Mouse (Mus musculus) forebrain, embryonic 10.5 days (tissue): ENCODE measurements at regions not wholly inside any gene's neighbourhood (a gene's known extent, or its start where the extent isn't known, plus 50 kb on each side); places are given as distances from the start of the nearest gene placed in this dataset.
A peak's percentile ranks its signal among the peaks of the same experiment; 100 is the strongest.
"Not testable (repeated sequence)": the region's sequence is repeated elsewhere in the genome, so short reads cannot be mapped to it uniquely, and the experiment has no call there.

Source experiments
- DNase-seq: peaks from one replicate; pipeline ENCODE4 v3.0.0-alpha.2; 2017; ENCODE audit warnings: low spot score; ENCODE audit errors: extremely low spot score
- H3K27ac ChIP-seq: fragments of 300-500 bp; sonication (generic); 2 replicates; pipeline ENCODE4 v1.5.1; 2016; ENCODE audit warnings: mild to moderate bottlenecking
- H3K27me3 ChIP-seq: fragments of 300-500 bp; sonication (generic); 2 replicates; pipeline ENCODE4 v1.6.1; 2016; ENCODE audit warnings: mild to moderate bottlenecking; ENCODE audit not compliant: poor library complexity, severe bottlenecking
- H3K36me3 ChIP-seq: fragments of 300-500 bp; sonication (generic); replicated peaks from 2 replicates; pipeline ENCODE4 v1.6.1; 2016; ENCODE audit warnings: mild to moderate bottlenecking, moderate library complexity
- H3K4me1 ChIP-seq: fragments of 300-500 bp; sonication (generic); 2 replicates; pipeline ENCODE4 v1.6.1; 2016
- H3K4me3 ChIP-seq: fragments of 300-500 bp; sonication (generic); 2 replicates; pipeline ENCODE4 v1.5.1; 2016; ENCODE audit warnings: mild to moderate bottlenecking, moderate library complexity
- H3K9me3 ChIP-seq: fragments of 300-500 bp; sonication (generic); 2 replicates; pipeline ENCODE4 v1.6.1; 2016; ENCODE audit warnings: mild to moderate bottlenecking, moderate library complexity
- WGBS: fragments of 180-500 bp; shearing (Covaris S2); methylation state at CpG from one replicate; pipeline ENCODE4 v1.1.7; 2016; 5-methylcytosine and 5-hydroxymethylcytosine counted together

DNA sequence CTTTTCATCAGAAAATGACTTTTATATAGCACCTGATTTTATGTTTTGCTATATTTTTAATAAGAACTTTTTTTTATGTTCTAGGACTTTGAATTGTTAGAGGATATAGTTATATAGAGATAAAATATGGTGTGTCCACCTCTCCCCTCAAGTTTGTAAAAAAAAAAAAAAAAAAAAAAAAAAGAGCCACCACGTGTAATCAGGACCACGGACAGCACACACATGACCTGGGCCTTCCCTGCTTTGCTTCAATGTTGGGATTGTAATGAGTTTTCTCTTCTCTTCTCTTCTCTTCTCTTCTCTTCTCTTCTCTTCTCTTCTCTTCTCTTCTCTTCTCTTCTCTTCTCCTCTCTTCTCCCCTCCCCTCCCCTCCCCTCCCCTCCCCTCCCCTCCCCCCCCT lies 78.5 kb downstream of the 1700010I14Rik start:
- H3K4me3 ChIP-seq, DNase-seq, H3K27ac ChIP-seq, H3K9me3 ChIP-seq, H3K27me3 ChIP-seq, H3K36me3 ChIP-seq, H3K4me1 ChIP-seq: not testable (repeated sequence)
- 14% methylated on average over 2 of the region's 2 CpGs for WGBS

GRCm38 (mm10) chr17:9068859-9069602 lies 80.9 kb downstream of the 1700010I14Rik start:
- Histone ChIP-seq H3K4me1 (no peaks in the 10 kb centered on the region), H3K36me3 (no peaks in the 10 kb centered on the region), H3K27me3 (no peaks in the 10 kb centered on the region), H3K27ac (no peak overlapping the region), H3K4me3 (no peak overlapping the region), H3K9me3 (no peaks in the 10 kb centered on the region)
- WGBS: 90% methylated on average over 5 of the region's 5 CpGs
- DNase-seq: no peak

DNA sequence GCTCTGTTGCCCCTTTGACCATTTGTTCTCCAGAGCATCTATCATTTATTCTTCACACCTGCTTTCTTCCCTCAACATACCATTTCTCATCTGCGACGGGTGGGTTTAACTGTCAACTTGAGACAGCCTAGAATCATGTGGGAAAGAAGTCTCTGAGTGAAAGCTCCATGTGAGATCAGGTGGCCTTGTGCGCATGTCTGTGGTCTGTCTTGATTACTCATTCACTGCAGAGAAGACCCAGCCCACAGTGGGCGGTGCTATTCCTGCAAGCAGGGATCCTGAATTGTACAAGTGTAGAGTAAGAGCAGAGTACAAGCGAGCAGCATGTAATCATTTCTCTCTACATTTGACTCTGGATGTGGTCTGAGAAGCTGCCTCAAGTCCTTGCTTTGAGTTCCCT lies 95.5 kb downstream of the 1700010I14Rik start:
- Histone ChIP-seq H3K4me3 (no peak overlapping the region), H3K27me3 (no peaks in the 10 kb centered on the region), H3K9me3 (peaks cover 4% of the 10 kb centered on the region; the same call in 1 of the 2 replicates), H3K36me3 (no peaks in the 10 kb centered on the region), H3K4me1 (0 out of 2 replicates have a peak, but pooled peaks cover 6% of the 10 kb centered on the region), H3K27ac (no peak overlapping the region)
- 91% methylated on average over 5 of the region's 5 CpGs for WGBS
- DNase-seq: no peak

DNA sequence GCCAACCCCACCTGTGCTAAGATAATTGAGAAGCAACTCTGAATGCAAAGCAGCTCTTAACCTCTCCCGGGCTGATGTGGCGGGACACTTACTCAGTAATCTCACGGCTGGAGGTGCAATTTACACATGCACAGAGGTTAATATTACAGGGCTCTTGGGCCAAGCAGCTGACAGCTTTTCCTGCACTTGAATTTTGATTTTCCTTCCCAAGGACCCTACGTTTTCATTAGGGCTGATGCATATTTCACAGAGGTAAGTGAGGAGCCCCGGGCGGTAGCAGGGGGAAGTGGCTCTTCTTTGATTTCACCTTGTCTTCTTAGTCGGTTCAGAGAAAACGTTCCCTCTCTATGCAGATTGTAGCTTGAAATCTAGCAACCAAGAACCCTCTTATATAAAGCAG lies 139.7 kb downstream of the 1700010I14Rik start:
- 67% methylated on average over 8 of the region's 8 CpGs for WGBS
- no peaks in the 10 kb centered on the region for H3K9me3 ChIP-seq

GRCm38 (mm10) chr17:9145605-9146223 lies 157.6 kb downstream of the 1700010I14Rik start:
- no peaks in the 10 kb centered on the region for H3K36me3 ChIP-seq
- H3K4me1 ChIP-seq: no peaks in the 10 kb centered on the region
- H3K27ac ChIP-seq: no peak overlapping the region
- no peaks in the 10 kb centered on the region for H3K9me3 ChIP-seq
- WGBS: 70% methylated on average over 6 of the region's 6 CpGs
- no peak for DNase-seq
- H3K4me3 ChIP-seq: no peak overlapping the region
- no peaks in the 10 kb centered on the region for H3K27me3 ChIP-seq

More for the DNA sequence above, 139.7 kb downstream of the 1700010I14Rik start:
- Histone ChIP-seq H3K27ac (no peak overlapping the region), H3K4me1 (no peaks in the 10 kb centered on the region), H3K4me3 (no peak overlapping the region), H3K36me3 (no peaks in the 10 kb centered on the region), H3K27me3 (no peaks in the 10 kb centered on the region)
- no peak for DNase-seq

DNA sequence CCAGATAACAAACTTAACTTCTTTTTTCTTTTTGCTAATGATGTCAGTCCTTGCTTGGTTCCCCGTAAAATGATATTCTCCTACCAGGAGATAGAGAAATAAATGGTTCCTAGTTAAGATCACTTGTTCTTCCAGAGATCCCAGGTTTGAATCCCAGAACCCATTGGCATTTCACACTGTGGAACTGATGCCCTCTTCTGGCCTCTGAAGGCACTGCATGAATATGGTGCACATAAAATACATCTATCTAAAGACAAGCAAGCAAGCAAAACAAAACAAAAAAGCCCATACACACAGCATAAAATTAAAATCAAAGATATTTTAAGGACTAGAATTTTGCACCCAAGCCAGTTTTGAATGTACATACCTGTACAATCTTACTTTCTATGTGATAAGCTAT lies 162.5 kb downstream of the 1700010I14Rik start:
- Histone ChIP-seq H3K4me3 (no peak overlapping the region), H3K9me3 (no peaks in the 10 kb centered on the region), H3K4me1 (no peaks in the 10 kb centered on the region), H3K27me3 (no peaks in the 10 kb centered on the region), H3K27ac (no peak overlapping the region), H3K36me3 (no peaks in the 10 kb centered on the region)
- DNase-seq: no peak
- WGBS: 93% methylated on average over 1 of the region's 1 CpGs

- DNase-seq: no peak
- Histone ChIP-seq H3K4me1 (peaks cover 5% of the 10 kb centered on the region), H3K4me3 (no peak overlapping the region), H3K27ac (no peak overlapping the region), H3K9me3 (no peaks in the 10 kb centered on the region), H3K27me3 (peaks cover 4% of the 10 kb centered on the region; the same call in 1 of the 2 replicates), H3K36me3 (no peaks in the 10 kb centered on the region)
- WGBS: 86% methylated on average over 6 of the region's 6 CpGs
Observed at GRCm38 (mm10) chr17:9162148-9162547, 174.0 kb downstream of the 1700010I14Rik start.

DNA sequence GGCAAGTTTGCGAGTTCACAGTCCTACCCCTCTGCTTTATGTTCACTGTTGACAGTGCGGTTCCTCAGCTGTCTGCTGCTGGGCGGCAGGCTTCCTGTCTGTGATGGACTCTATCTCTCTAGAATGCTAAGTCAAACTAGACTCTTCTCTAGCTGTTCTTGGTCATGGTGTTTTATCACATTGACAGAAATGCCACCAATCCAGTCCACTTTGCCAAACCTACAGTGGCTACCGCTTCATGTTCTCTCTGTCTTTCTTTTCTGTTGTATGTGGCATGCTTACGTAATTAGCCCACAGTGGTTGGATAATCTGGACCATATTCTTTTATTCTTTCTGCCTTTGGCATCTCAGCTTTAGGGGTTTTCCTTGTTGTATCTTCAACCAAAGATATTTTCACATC lies 174.5 kb downstream of the 1700010I14Rik start:
- Histone ChIP-seq H3K9me3 (no peaks in the 10 kb centered on the region), H3K27me3 (peaks cover 4% of the 10 kb centered on the region; the same call in 1 of the 2 replicates), H3K4me1 (peaks cover 10% of the 10 kb centered on the region), H3K36me3 (no peaks in the 10 kb centered on the region), H3K4me3 (no peak overlapping the region), H3K27ac (no peak overlapping the region)
- DNase-seq: no peak
- 92% methylated on average over 5 of the region's 5 CpGs for WGBS

DNA sequence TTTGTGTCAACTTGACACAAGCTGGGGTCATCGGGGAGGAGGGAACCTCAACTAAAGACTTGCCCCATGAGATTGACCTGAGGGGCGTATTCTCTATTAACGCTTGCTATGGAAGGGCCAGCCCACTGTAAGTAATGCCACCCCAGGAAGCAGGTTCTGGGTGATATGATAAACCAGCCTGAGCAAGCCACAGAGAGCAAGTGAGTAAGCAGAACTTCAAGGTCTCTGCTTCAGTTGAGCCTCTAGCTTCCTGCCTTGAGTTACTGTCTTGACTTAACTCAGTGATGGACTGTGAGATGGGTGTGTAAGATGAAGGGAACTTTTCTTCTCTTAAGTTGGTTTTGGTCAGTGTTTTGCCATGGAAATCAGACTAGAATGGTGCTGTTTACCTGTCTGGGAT lies 175.2 kb downstream of the 1700010I14Rik start:
- DNase-seq: no peak
- Histone ChIP-seq H3K27me3 (peaks cover 4% of the 10 kb centered on the region; the same call in 1 of the 2 replicates), H3K36me3 (no peaks in the 10 kb centered on the region), H3K4me3 (no peak overlapping the region), H3K4me1 (peaks cover 16% of the 10 kb centered on the region), H3K27ac (no peak overlapping the region), H3K9me3 (no peaks in the 10 kb centered on the region)
- WGBS: 95% methylated on average over 3 of the region's 3 CpGs

DNA sequence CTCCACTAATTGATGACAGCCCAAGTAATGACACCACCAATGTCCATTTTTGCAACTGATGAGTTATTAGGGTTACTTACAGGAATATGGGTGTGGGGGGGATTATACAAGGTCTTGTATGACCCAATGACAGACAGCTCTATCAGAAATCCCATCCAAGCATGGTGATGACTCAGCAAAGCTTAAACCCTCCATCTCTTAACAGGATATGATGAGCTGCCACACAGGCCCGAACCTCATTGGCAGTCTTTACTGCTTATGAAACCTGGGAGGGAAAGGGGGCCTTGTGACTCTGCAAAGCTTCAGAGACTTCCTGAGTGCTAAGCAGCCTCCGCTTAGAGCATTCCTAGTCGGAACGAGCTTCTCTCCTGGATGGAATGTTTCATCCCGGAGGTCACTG lies 176.4 kb downstream of the 1700010I14Rik start:
- no peak overlapping the region for H3K27ac ChIP-seq
- peaks cover 8% of the 10 kb centered on the region for H3K27me3 ChIP-seq
- H3K9me3 ChIP-seq: no peaks in the 10 kb centered on the region
- no peaks in the 10 kb centered on the region for H3K36me3 ChIP-seq
- WGBS: 93% methylated on average over 5 of the region's 5 CpGs
- DNase-seq: no peak
- H3K4me1 ChIP-seq: peaks cover 19% of the 10 kb centered on the region
- no peak overlapping the region for H3K4me3 ChIP-seq

DNA sequence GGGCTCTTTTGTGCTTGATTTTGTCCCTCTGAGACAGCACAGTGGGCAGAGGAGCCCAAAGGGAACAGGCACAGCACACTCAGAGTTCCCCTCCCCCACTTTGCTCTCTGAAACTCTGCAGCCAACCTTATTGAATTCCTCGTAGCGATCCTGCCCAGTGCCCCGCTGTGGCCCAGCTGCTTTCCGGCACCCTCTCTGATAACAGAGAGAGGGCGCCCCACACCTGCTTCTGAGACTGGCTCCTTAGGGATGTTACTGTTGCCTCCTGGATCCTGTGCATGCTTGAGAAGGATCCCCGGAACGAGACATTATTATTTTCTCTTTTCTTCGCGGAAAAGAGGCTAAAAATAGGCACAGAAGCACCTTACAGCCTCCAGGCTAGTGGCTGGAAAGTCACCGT lies 179.0 kb downstream of the 1700010I14Rik start:
- no peaks in the 10 kb centered on the region for H3K9me3 ChIP-seq
- H3K27ac ChIP-seq: peak overlapping the region; percentile 84
- H3K36me3 ChIP-seq: no peaks in the 10 kb centered on the region
- peak overlapping the region; percentile 59 for H3K4me3 ChIP-seq
- peaks cover 14% of the 10 kb centered on the region for H3K27me3 ChIP-seq
- no peak for DNase-seq
- WGBS: 0% methylated on average over 10 of the region's 10 CpGs
- peaks cover 23% of the 10 kb centered on the region for H3K4me1 ChIP-seq

- H3K36me3 ChIP-seq: no peaks in the 10 kb centered on the region
- peak; percentile 63 for DNase-seq
- H3K27ac ChIP-seq: peak overlapping the region; percentile 84
- no peaks in the 10 kb centered on the region for H3K9me3 ChIP-seq
- peak overlapping the region; percentile 59 for H3K4me3 ChIP-seq
- WGBS: under 1% methylated on average over 20 of the region's 20 CpGs
- H3K4me1 ChIP-seq: peaks cover 23% of the 10 kb centered on the region
- H3K27me3 ChIP-seq: peaks cover 14% of the 10 kb centered on the region
Observed at GRCm38 (mm10) chr17:9167571-9168201, 179.6 kb downstream of the 1700010I14Rik start.

DNA sequence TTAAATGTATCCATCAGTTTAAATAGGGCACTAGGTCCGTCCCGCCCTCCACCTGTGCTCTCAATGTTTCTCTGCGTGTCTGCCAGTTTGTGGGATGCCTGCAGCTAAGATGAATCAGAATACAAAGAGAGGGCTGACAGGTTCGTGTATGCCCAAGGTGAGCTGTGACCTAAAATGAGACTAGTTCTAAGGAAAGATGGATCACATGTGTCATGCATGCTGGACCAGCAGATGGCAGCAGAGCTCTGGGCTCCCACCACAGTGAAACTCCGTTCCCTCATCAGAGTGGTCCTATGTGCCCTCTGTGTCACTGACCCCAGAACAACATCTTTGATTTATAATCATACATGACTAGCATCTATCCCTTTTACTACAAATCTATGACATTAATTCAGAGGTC lies 180.3 kb downstream of the 1700010I14Rik start:
- peak; percentile 85 for DNase-seq
- peaks cover 23% of the 10 kb centered on the region for H3K4me1 ChIP-seq
- peak overlapping the region; percentile 59 for H3K4me3 ChIP-seq
- no peaks in the 10 kb centered on the region for H3K36me3 ChIP-seq
- H3K27me3 ChIP-seq: peaks cover 14% of the 10 kb centered on the region
- H3K9me3 ChIP-seq: no peaks in the 10 kb centered on the region
- peak overlapping the region; percentile 84 for H3K27ac ChIP-seq
- WGBS: under 1% methylated on average over 5 of the region's 5 CpGs
